Mouse (Mus musculus) lung, adult 2 months (tissue): ENCODE data around the gene Farp1.

Experiments
- CTCF ChIP-seq: fragments of 200-500 bp; IDR thresholded peaks from 2 replicates; pipeline ENCODE4 v1.5.1; 2011; ENCODE audit warnings: mild to moderate bottlenecking, low read length, control low read depth; ENCODE audit not compliant: insufficient read depth
- POLR2A ChIP-seq: fragments of 200-500 bp; IDR thresholded peaks from 2 replicates; pipeline ENCODE4 v1.6.1; 2011; ENCODE audit warnings: low read depth, mild to moderate bottlenecking, control low read depth, low read length, borderline replicate concordance; ENCODE audit errors: extremely low read depth

GRCm38 (mm10) chr14:121267801-121268200, 232.8 kb downstream of the Farp1 start:
- TF ChIP-seq POLR2A, result no peak
- TF ChIP-seq CTCF, result no peak
